Mouse (Mus musculus) midbrain, embryonic 13.5 days (tissue): ENCODE measurements at regions not wholly inside any gene's neighbourhood (a gene's known extent, or its start where the extent isn't known, plus 50 kb on each side); places are given as distances from the start of the nearest gene placed in this dataset.

Experiments used
- ATAC-seq: fragments of 200-750 bp; cut with Nextera tagmentation; 2 replicates; pipeline ENCODE4 v1.8.0; 2017; ENCODE audit warnings: mild to moderate bottlenecking, moderate TSS enrichment, moderate library complexity
- H3K27ac ChIP-seq: fragments of 300-500 bp; sonication (generic); 2 replicates; pipeline ENCODE4 v1.5.1; 2015; ENCODE audit warnings: inconsistent platforms, mild to moderate bottlenecking, moderate library complexity
- H3K27me3 ChIP-seq: fragments of 300-500 bp; sonication (generic); 2 replicates; pipeline ENCODE4 v1.6.1; 2015; ENCODE audit warnings: mild to moderate bottlenecking, inconsistent platforms
- H3K36me3 ChIP-seq: fragments of 300-500 bp; sonication (generic); 2 replicates; pipeline ENCODE4 v1.6.1; 2015; ENCODE audit warnings: mild to moderate bottlenecking, inconsistent platforms
- H3K4me1 ChIP-seq: fragments of 300-500 bp; sonication (generic); replicated peaks from 2 replicates; pipeline ENCODE4 v1.6.1; 2015; ENCODE audit warnings: inconsistent platforms
- H3K4me2 ChIP-seq: fragments of 300-500 bp; sonication (generic); replicated peaks from 2 replicates; pipeline ENCODE4 v1.6.1; 2015; ENCODE audit warnings: moderate library complexity, mild to moderate bottlenecking, inconsistent platforms
- H3K4me3 ChIP-seq: fragments of 300-500 bp; sonication (generic); replicated peaks from 2 replicates; pipeline ENCODE4 v1.5.1; 2015; ENCODE audit warnings: mild to moderate bottlenecking, inconsistent platforms
- H3K9ac ChIP-seq: fragments of 300-500 bp; sonication (generic); replicated peaks from 2 replicates; pipeline ENCODE4 v1.6.1; 2015; ENCODE audit warnings: mild to moderate bottlenecking, inconsistent platforms
- H3K9me3 ChIP-seq: fragments of 300-500 bp; sonication (generic); 2 replicates; pipeline ENCODE4 v1.6.1; 2016; ENCODE audit warnings: mild to moderate bottlenecking, inconsistent platforms
- WGBS: fragments of 180-500 bp; shearing (Covaris S2); methylation state at CpG from one replicate; pipeline ENCODE4 v1.1.7; 2015; 5-methylcytosine and 5-hydroxymethylcytosine counted together

DNA sequence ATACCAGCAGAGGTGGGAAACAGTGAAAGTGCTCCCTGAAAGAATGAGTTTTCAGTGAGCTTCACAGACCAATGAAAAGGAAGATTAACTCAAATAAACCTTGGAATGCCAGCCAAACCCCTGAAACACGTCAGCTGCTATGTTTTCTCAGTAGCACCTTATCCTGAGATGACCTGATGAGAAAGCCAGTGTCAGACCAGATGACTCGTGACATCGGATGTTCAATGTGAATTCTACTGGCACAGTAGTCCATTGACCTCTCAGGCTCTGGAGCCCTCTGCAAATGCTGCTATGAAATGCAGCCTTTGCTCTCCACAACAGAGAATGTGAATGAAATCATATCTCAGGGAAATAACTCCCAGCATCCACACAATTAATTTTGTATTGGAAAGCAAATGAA lies 358.6 kb upstream of the Nr3c2 start:
- WGBS = 69% methylated on average over 3 of the region's 3 CpGs
- H3K27me3 ChIP-seq = no peaks in the 10 kb centered on the region
- H3K36me3 ChIP-seq = no peaks in the 10 kb centered on the region
- no peak overlapping the region for H3K4me2 ChIP-seq
- H3K27ac ChIP-seq = no peak overlapping the region
- H3K9me3 ChIP-seq = no peaks in the 10 kb centered on the region
- no peak overlapping the region for H3K9ac ChIP-seq
- no peak for ATAC-seq
- no peak overlapping the region for H3K4me3 ChIP-seq
- H3K4me1 ChIP-seq = no peaks in the 10 kb centered on the region

DNA sequence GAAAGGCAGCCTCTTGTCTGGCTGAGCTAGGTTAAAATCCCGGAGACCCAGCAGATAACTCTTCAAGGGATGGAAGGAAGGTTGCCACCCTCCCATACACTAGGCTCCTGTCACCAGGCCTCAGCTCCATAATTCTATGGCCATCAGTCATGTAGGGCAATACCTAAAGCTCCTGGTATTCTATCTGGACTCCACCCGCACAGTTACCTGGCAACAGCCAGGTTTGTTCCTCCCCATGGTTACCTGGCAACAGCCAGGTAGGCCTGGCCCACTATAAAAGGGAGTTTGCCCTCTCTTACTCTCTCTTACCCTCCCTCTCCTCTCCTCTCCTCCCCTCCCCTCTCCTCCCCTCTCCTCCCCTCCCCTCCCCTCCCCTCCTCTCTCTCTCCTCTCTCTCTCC lies 347.6 kb upstream of the Nr3c2 start:
- no peaks in the 10 kb centered on the region for H3K36me3 ChIP-seq
- no peak overlapping the region for H3K4me2 ChIP-seq
- H3K9me3 ChIP-seq = no peaks in the 10 kb centered on the region
- ATAC-seq = no peak
- H3K4me1 ChIP-seq = no peaks in the 10 kb centered on the region
- H3K4me3 ChIP-seq = no peak overlapping the region
- no peak overlapping the region for H3K27ac ChIP-seq
- WGBS = 90% methylated on average over 2 of the region's 2 CpGs
- H3K27me3 ChIP-seq = no peaks in the 10 kb centered on the region
- H3K9ac ChIP-seq = no peak overlapping the region

DNA sequence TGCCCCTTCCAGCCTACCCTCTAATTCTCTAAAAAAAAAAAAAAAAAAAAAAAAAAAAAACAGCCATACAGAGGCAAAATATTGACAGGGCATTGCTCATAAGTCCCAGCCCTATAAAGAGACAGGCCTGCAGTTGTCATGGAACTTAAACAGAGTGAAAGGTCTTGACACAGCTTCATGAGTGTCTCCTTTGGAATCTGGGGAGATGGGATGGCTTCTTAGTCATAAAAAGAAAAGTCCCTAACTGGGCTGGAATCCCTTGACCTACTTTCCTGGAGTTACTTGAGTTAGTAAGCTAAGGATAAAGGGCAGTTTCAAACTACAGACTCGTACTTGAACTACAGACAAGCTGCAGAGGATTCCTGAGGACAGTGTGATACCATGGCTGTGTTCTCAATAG lies 297.7 kb upstream of the Nr3c2 start:
- Histone ChIP-seq H3K9ac (no peak overlapping the region), H3K27ac (no peak overlapping the region), H3K36me3 (no peaks in the 10 kb centered on the region), H3K4me3 (no peak overlapping the region), H3K4me2 (no peak overlapping the region), H3K4me1 (no peaks in the 10 kb centered on the region), H3K9me3 (no peaks in the 10 kb centered on the region), H3K27me3 (no peaks in the 10 kb centered on the region)
- 75% methylated on average over 1 of the region's 1 CpGs for WGBS
- ATAC-seq = no peak

DNA sequence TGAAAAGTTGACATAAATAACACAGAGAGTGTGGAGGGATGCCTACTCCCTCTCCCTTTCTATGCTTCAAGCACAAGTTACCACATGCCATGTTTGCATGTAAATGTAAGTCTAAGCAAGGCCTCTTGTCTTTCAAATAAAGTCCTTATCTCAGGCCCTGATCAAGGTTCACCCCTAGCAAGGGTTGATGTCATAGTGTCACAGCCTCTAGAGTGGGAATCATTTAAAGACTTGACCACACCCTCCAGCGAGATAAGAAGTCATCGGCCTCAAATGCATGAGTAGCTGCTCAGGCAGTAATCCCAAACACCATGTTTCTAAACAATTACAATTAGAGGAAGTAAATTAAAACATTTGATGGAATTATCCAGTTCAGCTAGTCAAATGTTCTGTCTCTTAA lies 280.5 kb upstream of the Nr3c2 start:
- H3K4me2 ChIP-seq = no peak overlapping the region
- H3K4me1 ChIP-seq = no peaks in the 10 kb centered on the region
- WGBS = 91% methylated on average over 2 of the region's 2 CpGs
- no peak overlapping the region for H3K27ac ChIP-seq
- no peak overlapping the region for H3K9ac ChIP-seq
- H3K9me3 ChIP-seq = no peaks in the 10 kb centered on the region
- no peaks in the 10 kb centered on the region for H3K36me3 ChIP-seq
- no peak for ATAC-seq
- H3K4me3 ChIP-seq = no peak overlapping the region
- no peaks in the 10 kb centered on the region for H3K27me3 ChIP-seq

DNA sequence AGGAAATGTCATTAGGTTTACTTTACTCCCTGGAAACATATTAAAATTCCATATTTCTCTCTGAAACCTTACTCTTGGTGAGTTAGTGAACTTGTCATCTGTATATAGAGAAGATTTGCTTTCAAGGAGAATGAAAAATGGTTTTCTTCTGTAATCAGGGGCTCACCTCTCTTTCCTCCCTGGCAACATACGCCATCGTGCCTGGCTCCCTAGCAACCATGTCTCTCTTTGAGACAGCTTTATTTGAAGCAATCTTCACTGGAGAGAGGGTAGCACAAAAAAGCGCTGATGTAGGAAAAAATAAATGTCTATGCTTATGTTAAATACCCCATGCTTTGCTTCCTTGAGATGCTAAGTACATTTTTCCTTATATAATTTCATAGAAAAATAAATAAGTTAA lies 278.4 kb upstream of the Nr3c2 start:
- Histone ChIP-seq H3K9me3 (no peaks in the 10 kb centered on the region), H3K36me3 (no peaks in the 10 kb centered on the region), H3K4me3 (no peak overlapping the region), H3K27me3 (no peaks in the 10 kb centered on the region), H3K4me1 (no peaks in the 10 kb centered on the region), H3K9ac (no peak overlapping the region), H3K4me2 (no peak overlapping the region), H3K27ac (no peak overlapping the region)
- WGBS = 66% methylated on average over 3 of the region's 3 CpGs
- ATAC-seq = no peak

DNA sequence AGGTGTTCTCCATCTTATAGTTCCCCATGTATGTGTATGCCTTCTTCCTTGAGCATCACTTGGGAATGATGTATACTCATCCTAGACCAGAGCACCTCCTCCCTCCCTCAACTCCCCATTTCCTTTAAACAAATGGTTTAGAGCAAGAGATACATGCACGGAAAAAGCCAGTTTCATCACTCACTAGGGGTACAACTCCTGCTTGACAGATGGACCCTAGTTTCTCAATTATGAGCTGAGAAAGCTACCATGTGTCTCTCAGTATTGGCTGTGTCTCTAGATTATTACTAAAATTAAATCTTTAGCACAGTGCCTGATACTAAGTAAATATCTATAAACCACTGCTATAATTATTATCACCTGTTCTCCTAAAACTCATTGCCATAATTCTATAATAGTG lies 266.2 kb upstream of the Nr3c2 start:
- no peak overlapping the region for H3K4me3 ChIP-seq
- no peak overlapping the region for H3K9ac ChIP-seq
- H3K4me1 ChIP-seq = no peaks in the 10 kb centered on the region
- H3K36me3 ChIP-seq = no peaks in the 10 kb centered on the region
- no peak overlapping the region for H3K4me2 ChIP-seq
- H3K9me3 ChIP-seq = no peaks in the 10 kb centered on the region
- 74% methylated on average over 1 of the region's 1 CpGs for WGBS
- ATAC-seq = no peak
- H3K27me3 ChIP-seq = no peaks in the 10 kb centered on the region
- H3K27ac ChIP-seq = no peak overlapping the region
